Mouse (Mus musculus): ENCODE data around the gene A930002H24Rik.

DNA sequence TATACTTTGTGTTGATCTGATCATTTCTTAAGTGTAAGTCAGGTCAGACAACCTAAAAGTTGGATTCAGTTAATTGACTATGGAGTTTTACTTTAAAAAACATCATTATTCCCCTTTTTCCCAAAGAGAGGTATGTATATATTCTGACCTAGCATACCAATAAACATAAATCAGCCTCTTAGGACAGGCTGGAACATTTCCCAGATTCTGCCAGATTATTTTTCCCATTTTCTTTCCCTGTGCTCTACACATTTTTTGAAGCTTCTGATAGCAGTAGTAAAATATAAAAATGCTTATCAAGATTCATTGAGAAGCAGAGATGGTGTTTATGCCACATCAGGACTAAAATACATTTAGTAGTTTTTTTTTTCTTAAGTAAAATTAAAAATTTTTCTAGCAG lies 27.0 kb upstream of the A930002H24Rik start:
- no peak for TF ChIP-seq POLR2A (IDR thresholded peaks at IDR 0.05; ENCODE audit: borderline replicate concordance, extremely low read depth, insufficient read depth, insufficient read length, poor library complexity, severe bottlenecking)
- TF ChIP-seq CTCF (IDR thresholded peaks at IDR 0.05; ENCODE audit: borderline replicate concordance, extremely low read depth, insufficient read depth, insufficient read length), result no peak
